ENCODE assay signal across 8 mouse cellular contexts in genomic region chr15:103257790-103258728, GRCm38 (mm10). TPM values are rescaled to one million over a fixed set of nuclear protein-coding genes. Genes with fewer than 3 reads are reported as not detected.
DNase-seq lines count a peak whose midpoint lies in the region; ATAC-seq lines count a peak whose summit lies in the region.

Nfe2 (minus strand) TSS chr15:103258403.

- no peak within 1 kb of the TSS for H3K9ac ChIP-seq in forebrain, embryonic 15.5 days (replicated peaks)
- H3K9ac ChIP-seq in heart, embryonic 11.5 days (ENCODE audit: low read depth, low read length) = peak within 1 kb of the TSS; percentile 61
- H3K9ac ChIP-seq in kidney, embryonic 14.5 days (ENCODE audit: low read depth, low read length) = no peak within 1 kb of the TSS

- WGBS in forebrain, embryonic 10.5 days = 15% methylated on average over 15 of the region's 15 CpGs
- 15% methylated on average over 15 of the region's 15 CpGs for WGBS in forebrain, embryonic 15.5 days
- WGBS in heart, embryonic 11.5 days (ENCODE audit: insufficient replicate concordance) = 5% methylated on average over 15 of the region's 15 CpGs
- 9% methylated on average over 15 of the region's 15 CpGs for WGBS in kidney, embryonic 14.5 days

- DNase-seq in forebrain, embryonic 10.5 days (ENCODE audit: extremely low spot score, low spot score) = no peak
- peak; percentile 98 for DNase-seq in c-Kit-positive CD71-positive TER-119-positive erythroid progenitor cells, embryonic 14.5 days (ENCODE audit: low spot score)
- peak; percentile 94 for DNase-seq in lung, postnatal 25 days (ENCODE audit: low spot score)
- DNase-seq in spleen, adult 18-20 months = peak; percentile 39 to 41
- DNase-seq in right cerebral cortex, adult 2 months (ENCODE audit: low spot score in 2 of 2) = no peak

- H3K27me3 ChIP-seq in forebrain, embryonic 10.5 days (ENCODE audit: poor library complexity, severe bottlenecking) = peaks cover 47% of the 10 kb centered on the region
- H3K27me3 ChIP-seq in forebrain, embryonic 15.5 days = peaks cover 5% of the 10 kb centered on the region; the same call in 1 of the 2 replicates
- H3K27me3 ChIP-seq in heart, embryonic 11.5 days (ENCODE audit: control insufficient read depth, insufficient read depth, low read length) = no peaks in the 10 kb centered on the region
- H3K27me3 ChIP-seq in kidney, embryonic 14.5 days (ENCODE audit: control insufficient read depth, insufficient read depth, low read length) = no peaks in the 10 kb centered on the region

- no peak for ATAC-seq in forebrain, embryonic 15.5 days (replicated peaks)
- ATAC-seq in heart, embryonic 11.5 days (replicated peaks; ENCODE audit: insufficient number of reproducible peaks, low FRiP score, low TSS enrichment) = peak; percentile 96
- peak; percentile 65 for ATAC-seq in kidney, embryonic 14.5 days (ENCODE audit: low FRiP score, low TSS enrichment)

- peaks cover 25% of the 10 kb centered on the region for H3K4me1 ChIP-seq in forebrain, embryonic 10.5 days
- H3K4me1 ChIP-seq in forebrain, embryonic 15.5 days = peaks cover 6% of the 10 kb centered on the region
- H3K4me1 ChIP-seq in heart, embryonic 11.5 days (ENCODE audit: control insufficient read depth, insufficient read depth, low read length) = peaks cover 24% of the 10 kb centered on the region
- H3K4me1 ChIP-seq in kidney, embryonic 14.5 days (ENCODE audit: control insufficient read depth, insufficient read depth, low read length) = peaks cover 23% of the 10 kb centered on the region

- peak within 1 kb of the TSS; percentile 33 for H3K4me3 ChIP-seq in forebrain, embryonic 10.5 days
- no peak within 1 kb of the TSS for H3K4me3 ChIP-seq in forebrain, embryonic 15.5 days
- peak within 1 kb of the TSS; percentile 30 for H3K4me3 ChIP-seq in heart, embryonic 11.5 days (ENCODE audit: low read depth, low read length)
- peak within 1 kb of the TSS; percentile 12; the same call in 1 of the 2 replicates for H3K4me3 ChIP-seq in kidney, embryonic 14.5 days (ENCODE audit: low read length)

- no peaks in the 10 kb centered on the region for H3K36me3 ChIP-seq in forebrain, embryonic 10.5 days (replicated peaks)
- no peaks in the 10 kb centered on the region for H3K36me3 ChIP-seq in forebrain, embryonic 15.5 days
- no peaks in the 10 kb centered on the region for H3K36me3 ChIP-seq in heart, embryonic 11.5 days (ENCODE audit: control insufficient read depth, insufficient read depth, low read length)
- no peaks in the 10 kb centered on the region for H3K36me3 ChIP-seq in kidney, embryonic 14.5 days (ENCODE audit: control insufficient read depth, insufficient read depth, low read length)

- no peaks in the 10 kb centered on the region for H3K9me3 ChIP-seq in forebrain, embryonic 10.5 days
- no peaks in the 10 kb centered on the region for H3K9me3 ChIP-seq in forebrain, embryonic 15.5 days
- no peaks in the 10 kb centered on the region for H3K9me3 ChIP-seq in heart, embryonic 11.5 days (replicated peaks; ENCODE audit: control insufficient read depth, low read length)
- no peaks in the 10 kb centered on the region for H3K9me3 ChIP-seq in kidney, embryonic 14.5 days (ENCODE audit: control insufficient read depth, low read length)

- peak within 1 kb of the TSS; percentile 40 for H3K27ac ChIP-seq in forebrain, embryonic 10.5 days
- no peak within 1 kb of the TSS for H3K27ac ChIP-seq in forebrain, embryonic 15.5 days (replicated peaks)
- H3K27ac ChIP-seq in heart, embryonic 11.5 days (ENCODE audit: low read depth, low read length) = peak within 1 kb of the TSS; percentile 83
- H3K27ac ChIP-seq in kidney, embryonic 14.5 days (ENCODE audit: low read depth, low read length) = no peak within 1 kb of the TSS

- H3K4me2 ChIP-seq in forebrain, embryonic 15.5 days (replicated peaks) = no peak within 1 kb of the TSS
- peak within 1 kb of the TSS; percentile 71 for H3K4me2 ChIP-seq in heart, embryonic 11.5 days
- H3K4me2 ChIP-seq in kidney, embryonic 14.5 days (replicated peaks; ENCODE audit: low read depth, low read length) = peak within 1 kb of the TSS; percentile 42

RNA-seq across cellular contexts. Expression of gene Nfe2, which starts in this region (rescaled TPM):
- polyA plus RNA-seq in forebrain, embryonic 10.5 days (2016; fragmentation: Nextera tagmentation; extraction: Ambion mirVana) = 5.5 and 8.3 TPM in 2 replicates
- 0.38 and 0.63 TPM in 2 replicates for polyA plus RNA-seq in forebrain, embryonic 15.5 days (2015; fragmentation: Nextera tagmentation; extraction: Ambion mirVana)
- 21.9 and 24.2 TPM in 2 replicates for polyA plus RNA-seq in heart, embryonic 11.5 days (2014; fragmentation: Nextera tagmentation; extraction: Ambion mirVana)
- polyA plus RNA-seq in kidney, embryonic 14.5 days (2014; fragmentation: Nextera tagmentation; extraction: Ambion mirVana) = 3.1 and 3.9 TPM in 2 replicates

Comparison
In these comparisons a context has a peak if more than half of its experiments do, and no peak if none do; other contexts are left out.
1. H3K27ac ChIP-seq: peak in forebrain, embryonic 10.5 days (single experiment) and heart, embryonic 11.5 days (single experiment); none in forebrain, embryonic 15.5 days (single experiment) and kidney, embryonic 14.5 days (single experiment).
2. DNase-seq: peak in c-Kit-positive CD71-positive TER-119-positive erythroid progenitor cells, embryonic 14.5 days (single experiment), lung, postnatal 25 days (single experiment) and spleen, adult 18-20 months (2 of 2); none in forebrain, embryonic 10.5 days (single experiment) and right cerebral cortex, adult 2 months (0 of 2).